Mouse (Mus musculus) heart, adult 11 months (tissue): ENCODE data around the gene Arvcf.
A peak's percentile ranks its signal among the peaks of the same experiment; 100 is the strongest.

Experiments used
- DNase-seq: peaks from one replicate; pipeline ENCODE4 v3.0.0; 2022

The Arvcf gene

GRCm38 (mm10) chr16:18356961-18357360 is 9.0 kb downstream of the Arvcf start:
- DNase-seq = peak; percentile 92

- DNase-seq = no peak
Measured at GRCm38 (mm10) chr16:18357977-18358376, 10.0 kb downstream of the Arvcf start.

DNA sequence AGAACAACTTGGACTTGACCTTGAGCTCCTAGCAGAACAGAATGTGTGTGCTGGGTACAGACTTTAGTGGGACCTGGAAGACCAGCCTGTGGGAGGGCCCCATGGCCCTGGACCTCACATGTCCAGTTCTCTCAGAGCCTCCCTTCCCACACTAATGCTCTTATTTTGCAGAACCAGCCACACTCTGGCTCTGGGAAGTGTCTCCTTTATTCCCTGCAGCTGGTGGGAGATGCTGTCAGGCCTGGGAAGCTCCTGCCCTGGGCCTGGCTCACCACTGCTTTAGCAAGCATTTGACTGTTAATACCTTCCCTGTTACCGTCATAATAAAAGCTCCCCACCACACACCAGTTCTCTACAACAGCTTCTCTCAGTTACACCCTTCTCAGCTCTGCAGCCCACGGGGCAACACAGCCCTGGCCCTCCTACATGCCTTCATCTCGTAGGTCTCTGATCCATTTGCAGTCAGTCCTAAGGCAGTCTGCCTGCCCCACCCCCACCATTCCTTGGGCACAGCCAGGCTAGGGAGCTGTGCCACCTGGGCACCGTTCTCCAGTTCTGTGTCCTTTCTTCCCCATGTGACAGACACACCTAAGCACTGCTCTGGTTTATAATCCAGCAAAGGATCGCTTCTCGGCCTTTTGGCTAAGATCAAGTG is 12.3 kb downstream of the Arvcf start:
- no peak for DNase-seq

GRCm38 (mm10) chr16:18362948-18363347 is 15.0 kb downstream of the Arvcf start:
- no peak for DNase-seq

GRCm38 (mm10) chr16:18366849-18367248 is 18.9 kb downstream of the Arvcf start:
- no peak for DNase-seq

GRCm38 (mm10) chr16:18370197-18370596 is 22.2 kb downstream of the Arvcf start:
- no peak for DNase-seq

GRCm38 (mm10) chr16:18373632-18374031 is 25.6 kb downstream of the Arvcf start:
- DNase-seq = no peak

DNA sequence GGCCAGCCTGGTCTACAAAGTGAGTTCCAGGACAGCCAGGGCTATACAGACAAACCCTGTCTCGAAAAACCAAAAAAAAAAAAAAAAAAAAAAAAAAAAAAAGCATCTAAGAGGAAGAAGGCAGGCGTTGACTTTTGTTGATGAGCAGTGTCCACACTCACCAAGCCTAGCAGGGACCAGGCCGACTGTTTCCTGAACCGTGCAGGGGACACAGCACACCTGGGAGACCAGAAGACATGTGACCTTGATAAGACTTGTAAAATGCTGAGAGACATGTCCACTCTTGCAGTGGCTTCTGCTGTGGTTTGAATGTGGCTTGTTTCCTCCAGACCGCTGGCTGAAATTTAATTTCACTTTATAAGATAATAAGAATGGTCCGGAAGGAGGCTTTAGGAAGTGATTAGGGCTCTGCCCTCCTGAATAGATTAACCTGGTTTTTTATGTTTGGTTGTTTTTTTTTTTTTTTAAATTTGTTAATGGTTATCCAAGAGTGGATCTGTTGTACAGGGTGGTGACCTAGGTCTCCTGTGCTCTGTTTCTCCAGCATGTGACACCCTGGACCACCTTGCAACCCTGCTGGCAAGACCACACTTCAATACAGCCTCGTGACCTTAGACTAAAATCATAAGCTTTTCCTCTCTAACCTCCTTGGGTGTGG is 28.4 kb downstream of the Arvcf start:
- no peak for DNase-seq

GRCm38 (mm10) chr16:18377203-18377602 is 29.2 kb downstream of the Arvcf start:
- DNase-seq = no peak

DNA sequence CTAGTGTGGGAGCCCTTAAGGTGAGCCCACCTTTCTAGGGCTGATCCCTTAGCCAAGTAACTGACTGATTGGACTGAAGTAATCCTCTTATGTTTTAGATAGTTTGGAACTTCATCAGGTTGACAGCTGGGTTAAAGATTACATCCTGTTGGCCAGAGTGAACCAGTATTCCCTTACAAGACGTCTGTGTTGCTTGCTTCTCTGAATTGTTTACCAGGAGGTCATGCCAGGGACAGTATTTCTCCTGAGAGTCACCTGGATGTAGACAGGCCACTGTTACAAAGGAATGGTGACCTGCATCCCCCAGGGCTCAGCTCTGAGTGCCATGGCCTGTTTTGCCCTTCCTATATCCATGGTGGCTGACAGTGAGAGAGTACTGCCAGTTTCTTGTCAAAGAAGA is 30.5 kb downstream of the Arvcf start:
- DNase-seq = no peak

- peak; percentile 92 for DNase-seq
Measured at GRCm38 (mm10) chr16:18379338-18380001, 31.5 kb downstream of the Arvcf start.

- no peak for DNase-seq
Measured at GRCm38 (mm10) chr16:18380495-18381063, 32.6 kb downstream of the Arvcf start.

DNA sequence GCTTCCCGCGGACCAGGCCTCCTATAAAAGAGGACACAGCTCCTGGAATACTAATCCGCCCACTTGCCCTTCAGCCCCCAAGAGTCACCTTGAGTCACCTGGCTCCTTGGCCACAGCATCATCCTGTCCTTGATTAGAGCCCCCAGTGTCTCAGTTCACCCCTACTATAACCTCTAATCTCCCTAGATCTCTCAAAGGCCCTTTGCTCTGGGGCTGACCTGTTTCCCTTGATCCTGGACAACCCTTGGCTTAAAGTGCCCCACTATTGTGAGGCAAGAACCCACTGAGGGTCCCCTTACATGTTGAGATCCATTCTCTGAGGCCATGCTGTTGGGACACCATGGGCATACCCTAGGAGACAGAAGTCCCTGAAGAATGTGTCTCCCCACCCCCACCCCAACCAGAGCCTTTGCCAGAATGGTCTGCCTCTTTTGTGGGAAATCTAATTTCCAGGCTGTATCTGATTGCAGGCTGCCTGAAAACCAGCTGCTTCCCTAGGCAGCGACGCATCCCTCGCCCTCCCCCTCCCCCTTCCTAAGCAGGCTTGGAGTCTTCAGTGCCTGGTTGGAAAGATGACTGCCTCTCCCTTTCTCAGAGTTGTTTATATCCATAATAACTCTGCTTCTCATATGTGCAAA is 33.8 kb downstream of the Arvcf start:
- DNase-seq = no peak

GRCm38 (mm10) chr16:18383045-18383726 is 35.2 kb downstream of the Arvcf start:
- peak; percentile 94 for DNase-seq

DNA sequence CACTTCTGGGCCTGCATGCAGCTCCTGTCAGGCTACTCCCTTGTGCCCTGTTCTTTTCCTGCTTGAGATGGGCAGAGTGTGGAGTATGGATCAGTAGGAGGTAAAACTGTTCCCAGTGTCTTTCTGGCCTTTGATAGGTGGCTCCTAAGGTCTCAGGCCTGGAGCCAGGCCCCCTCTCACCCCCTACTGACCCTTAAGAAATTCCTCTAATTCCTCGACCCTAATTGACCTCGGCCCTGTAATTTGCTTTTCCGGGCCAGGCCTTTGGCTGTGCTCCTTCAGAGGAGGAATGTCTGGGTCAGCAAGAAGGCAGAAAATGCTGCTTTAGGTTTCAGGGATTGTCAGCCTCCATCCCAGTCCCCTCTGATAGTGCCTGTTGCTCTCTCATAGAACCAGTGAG is 35.8 kb downstream of the Arvcf start:
- no peak for DNase-seq

- no peak for DNase-seq
Measured at GRCm38 (mm10) chr16:18384211-18384610, 36.2 kb downstream of the Arvcf start.

- DNase-seq = peak; percentile 79
Measured at GRCm38 (mm10) chr16:18384659-18385058, 36.7 kb downstream of the Arvcf start.

DNA sequence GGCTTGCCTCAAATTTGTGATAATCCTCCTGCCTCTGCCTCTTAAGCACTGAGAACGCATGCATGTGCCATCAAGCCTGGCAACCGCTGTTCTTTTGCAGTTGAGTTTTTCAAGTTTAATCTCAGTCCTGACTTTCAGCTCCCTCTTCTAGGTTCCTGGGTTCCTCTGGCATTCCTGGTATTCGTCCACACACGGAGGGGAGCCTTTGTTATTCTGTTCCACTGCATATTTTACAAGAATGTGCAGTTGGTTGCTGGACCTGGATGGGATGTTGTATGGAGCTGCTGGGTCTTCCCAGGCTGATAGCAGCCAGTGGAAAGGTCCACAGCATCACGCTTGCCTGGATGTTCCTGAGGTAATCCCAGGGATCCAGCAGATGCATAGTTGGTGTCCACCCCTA is 37.4 kb downstream of the Arvcf start:
- DNase-seq = no peak

GRCm38 (mm10) chr16:18386451-18386850 is 38.5 kb downstream of the Arvcf start:
- peak; percentile 91 for DNase-seq

DNA sequence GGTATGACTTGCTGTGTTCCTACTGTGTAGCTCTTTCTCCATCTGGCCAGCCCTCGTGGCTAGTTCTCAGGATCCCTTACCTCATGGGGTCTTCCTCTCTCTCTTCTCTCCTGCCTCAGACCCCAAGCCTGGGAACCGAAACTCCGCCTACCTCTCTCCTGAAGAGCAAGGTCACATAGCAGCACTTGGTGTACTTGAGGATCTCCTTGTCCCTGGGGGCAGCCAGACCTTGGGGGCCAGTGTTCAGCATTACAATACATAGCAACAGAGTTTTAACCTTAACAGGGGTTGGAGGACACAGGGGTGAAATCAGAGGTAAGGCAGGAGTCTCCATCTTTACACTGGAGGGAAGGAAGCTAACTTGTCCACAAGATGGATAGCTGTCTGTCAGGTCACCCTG is 39.0 kb downstream of the Arvcf start:
- peak; percentile 89 for DNase-seq

DNA sequence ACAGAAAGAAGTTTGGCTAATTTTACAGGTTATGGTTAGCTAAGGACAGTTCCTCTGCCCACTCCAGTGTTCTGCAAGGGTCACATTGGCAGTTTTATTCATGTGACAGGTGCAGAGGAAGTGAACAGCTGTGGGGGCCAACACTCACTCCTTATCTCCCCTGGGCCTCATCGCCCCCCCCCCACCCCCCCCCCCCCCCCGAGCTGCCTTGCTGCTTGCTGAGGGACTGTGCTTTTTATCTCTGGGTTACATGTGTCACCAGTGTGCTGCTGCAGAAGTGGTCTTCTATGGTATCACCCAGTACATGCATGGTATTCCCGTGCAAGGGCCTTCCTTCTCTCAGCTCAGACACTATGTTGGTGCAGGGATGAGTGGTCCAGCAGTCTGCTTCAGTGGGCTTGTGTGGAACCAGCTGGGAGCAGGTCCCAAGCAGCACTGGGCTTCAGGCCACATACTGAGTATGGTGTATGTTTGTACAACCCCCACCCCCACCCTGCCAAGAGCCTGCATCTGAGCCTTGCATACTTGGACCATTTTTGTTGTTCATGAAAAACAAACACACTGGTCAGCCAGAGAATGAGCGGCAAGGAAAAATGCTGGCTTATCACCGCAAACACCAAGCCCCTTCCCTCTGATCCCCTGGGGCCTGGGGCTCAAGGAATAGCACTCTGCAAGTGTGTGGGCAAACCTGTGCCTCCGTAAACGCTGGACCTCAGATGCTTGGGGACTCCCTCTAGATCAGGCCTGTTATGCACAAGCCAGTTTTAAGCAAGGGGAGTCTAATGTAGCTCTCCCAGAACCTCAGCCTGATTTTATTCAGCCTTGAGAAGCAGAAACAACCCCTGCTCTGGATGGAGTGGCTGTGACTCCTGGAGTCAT is 40.0 kb downstream of the Arvcf start:
- DNase-seq = peak; percentile 91
